Mouse (Mus musculus) kidney, adult 2 months (tissue): ENCODE data around the gene Ppp4r2.

Source experiments
- CTCF ChIP-seq: fragments of 200-500 bp; conservative IDR thresholded peaks from 2 replicates; pipeline ENCODE4 v1.5.1; 2011; ENCODE audit warnings: low read depth, mild to moderate bottlenecking, control low read depth, low read length, moderate library complexity, mixed read lengths; ENCODE audit not compliant: insufficient read depth, insufficient read length
- POLR2A ChIP-seq: fragments of 200-500 bp; IDR thresholded peaks from one replicate; pipeline ENCODE4 v1.6.1; 2011; ENCODE audit warnings: low read depth, low read length, control low read depth

GRCm38 (mm10) chr6:100828565-100828964, 4.9 kb upstream of the Ppp4r2 start:
- TF ChIP-seq CTCF (no peak), POLR2A (no peak)
